In genomic region chr6:122485401-122486296, GRCm38 (mm10) we compare ENCODE assay signal across 8 mouse cellular contexts. TPM values are rescaled to one million over a fixed set of nuclear protein-coding genes. Genes with fewer than 3 reads are reported as not detected.
DNase-seq lines count a peak whose midpoint lies in the region; ATAC-seq and TF ChIP-seq lines count a peak whose summit lies in the region.

No protein-coding gene starts in this region.

- no peaks in the 10 kb centered on the region for H3K4me1 ChIP-seq in bone marrow macrophage, adult 2 months (ENCODE audit: control insufficient read depth, insufficient read depth, low read length)
- H3K4me1 ChIP-seq in forebrain, embryonic 10.5 days = peaks cover 28% of the 10 kb centered on the region
- H3K4me1 ChIP-seq in midbrain, embryonic 12.5 days = peaks cover 18% of the 10 kb centered on the region

- peak overlapping the region; percentile 69 for H3K4me3 ChIP-seq in layer of hippocampus, adult 2 months
- H3K4me3 ChIP-seq in bone marrow macrophage, adult 2 months (ENCODE audit: insufficient read depth, low read length) = peak overlapping the region; percentile 60
- peak overlapping the region; percentile 72 for H3K4me3 ChIP-seq in forebrain, embryonic 10.5 days
- peak overlapping the region; percentile 77 for H3K4me3 ChIP-seq in midbrain, embryonic 12.5 days

- peak overlapping the region; percentile 55 for H3K4me2 ChIP-seq in midbrain, embryonic 12.5 days (replicated peaks)

- no peaks in the 10 kb centered on the region for H3K9me3 ChIP-seq in forebrain, embryonic 10.5 days
- no peaks in the 10 kb centered on the region for H3K9me3 ChIP-seq in midbrain, embryonic 12.5 days

- no peak for TF ChIP-seq CTCF in layer of hippocampus, adult 2 months (conservative IDR thresholded peaks at IDR 0.05)
- no peak for TF ChIP-seq CTCF in bone marrow macrophage, adult 2 months (IDR thresholded peaks at IDR 0.05; ENCODE audit: low read depth, low read length)

- no peak for DNase-seq in layer of hippocampus, adult 2 months (ENCODE audit: low spot score in 2 of 2)
- DNase-seq in layer of hippocampus, adult 9-10 months (ENCODE audit: low spot score) = no peak
- DNase-seq in forebrain, embryonic 10.5 days (ENCODE audit: extremely low spot score, low spot score) = peak; percentile 50
- peak; percentile 10 to 42 for DNase-seq in kidney, postnatal 25 days
- peak; percentile 68 for DNase-seq in testis, postnatal 14 days (ENCODE audit: low spot score)
- DNase-seq in adipocyte (ENCODE audit: low spot score) = no peak

- 6% methylated on average over 72 of the region's 91 CpGs for WGBS in forebrain, embryonic 10.5 days
- 2% methylated on average over 63 of the region's 91 CpGs for WGBS in midbrain, embryonic 12.5 days

- peak overlapping the region; percentile 93 for H3K9ac ChIP-seq in midbrain, embryonic 12.5 days (replicated peaks)

- H3K27me3 ChIP-seq in forebrain, embryonic 10.5 days (ENCODE audit: poor library complexity, severe bottlenecking) = peaks cover 19% of the 10 kb centered on the region
- peaks cover 5% of the 10 kb centered on the region; the same call in 1 of the 2 replicates for H3K27me3 ChIP-seq in midbrain, embryonic 12.5 days

- peak; percentile 71 for ATAC-seq in midbrain, embryonic 12.5 days (ENCODE audit: low FRiP score, low read depth)

- peaks cover 6% of the 10 kb centered on the region; the same call in 1 of the 2 replicates for H3K36me3 ChIP-seq in forebrain, embryonic 10.5 days (replicated peaks)
- H3K36me3 ChIP-seq in midbrain, embryonic 12.5 days = no peaks in the 10 kb centered on the region

- H3K27ac ChIP-seq in layer of hippocampus, adult 2 months = no peak overlapping the region
- no peak overlapping the region for H3K27ac ChIP-seq in bone marrow macrophage, adult 2 months (ENCODE audit: insufficient read depth, low read depth, low read length)
- peak overlapping the region; percentile 95 for H3K27ac ChIP-seq in forebrain, embryonic 10.5 days
- H3K27ac ChIP-seq in midbrain, embryonic 12.5 days (replicated peaks) = peak overlapping the region; percentile 97

- no peak for TF ChIP-seq POLR2A in bone marrow macrophage, adult 2 months (IDR thresholded peaks at IDR 0.05; ENCODE audit: borderline replicate concordance, low read depth, low read length)

RNA-seq across cellular contexts. Expression of gene Rimklb, which starts 12.9 kb away (rescaled TPM):
- total RNA-seq in layer of hippocampus, adult 2 months (2021) = 10 to 100 TPM; 70.3 to 71.6 TPM
- polyA plus RNA-seq in bone marrow macrophage, adult 2 months (2012; ENCODE audit: insufficient read depth, insufficient read length, missing spikeins) = not detected in 2 replicates
- 43.0 and 44.4 TPM in 2 replicates for polyA plus RNA-seq in forebrain, embryonic 10.5 days (2016; fragmentation: Nextera tagmentation; extraction: Ambion mirVana)
- 82.8 and 91.4 TPM in 2 replicates for polyA plus RNA-seq in midbrain, embryonic 12.5 days (2016; fragmentation: Nextera tagmentation; extraction: Ambion mirVana)

RNA-seq across cellular contexts. Expression of gene Mfap5, which starts 20.0 kb away (rescaled TPM):
- total RNA-seq in layer of hippocampus, adult 2 months (2021) = not detected
- polyA plus RNA-seq in bone marrow macrophage, adult 2 months (2012; ENCODE audit: insufficient read depth, insufficient read length, missing spikeins) = 0.32 TPM in 1 of 2 replicates, not detected in the other
- polyA plus RNA-seq in forebrain, embryonic 10.5 days (2016; fragmentation: Nextera tagmentation; extraction: Ambion mirVana) = 0.12 and 0.42 TPM in 2 replicates
- 1.0 and 2.0 TPM in 2 replicates for polyA plus RNA-seq in midbrain, embryonic 12.5 days (2016; fragmentation: Nextera tagmentation; extraction: Ambion mirVana)

Comparison
In these comparisons a context has a peak if more than half of its experiments do, and no peak if none do; other contexts are left out.
1. DNase-seq: peak in forebrain, embryonic 10.5 days (single experiment), kidney, postnatal 25 days (2 of 2) and testis, postnatal 14 days (single experiment); none in layer of hippocampus, adult 2 months (0 of 2), layer of hippocampus, adult 9-10 months (single experiment) and adipocyte (single experiment).
2. H3K27ac ChIP-seq: peak in forebrain, embryonic 10.5 days (single experiment) and midbrain, embryonic 12.5 days (single experiment); none in layer of hippocampus, adult 2 months (single experiment) and bone marrow macrophage, adult 2 months (single experiment).
3. RNA of gene Rimklb, which starts 12.9 kb away (polyA plus RNA-seq): 82.8 to 91.4 TPM in midbrain, embryonic 12.5 days and 43.0 to 44.4 TPM in forebrain, embryonic 10.5 days; not detected in bone marrow macrophage, adult 2 months; every median in the first group is over 10 times any median in the second.
4. Peak in every context shown above with its lines, with median percentiles within 50 percentile points of each other: H3K4me3 ChIP-seq.